Mouse (Mus musculus) urinary bladder, postnatal 10 days (tissue): Measurements from ENCODE around the gene Sqstm1.
"Not testable (repeated sequence)": the region's sequence is repeated elsewhere in the genome, so short reads cannot be mapped to it uniquely, and the experiment has no call there.

Experiments
- DNase-seq: peaks from one replicate; pipeline ENCODE4 v3.0.0; 2022; ENCODE audit warnings: low spot score

Sqstm1 gene

GRCm38 (mm10) chr11:50177111-50177510 lies 33.5 kb downstream of the Sqstm1 start:
- DNase-seq = no peak

- DNase-seq = no peak
These were observed 34.3 kb downstream of the Sqstm1 start for GRCm38 (mm10) chr11:50176351-50176750.

- peak; percentile 96 for DNase-seq
These were observed 35.9 kb downstream of the Sqstm1 start for GRCm38 (mm10) chr11:50174730-50175187.

- not testable (repeated sequence) for DNase-seq
These were observed 36.4 kb downstream of the Sqstm1 start, which contains the start of gene Mrnip for GRCm38 (mm10) chr11:50174111-50174729. Gene Mrnip, plus strand, starts transcription at chr11:50174444.

- no peak for DNase-seq
These were observed 42.3 kb downstream of the Sqstm1 start for GRCm38 (mm10) chr11:50168352-50168751.

- DNase-seq = no peak
These were observed 48.1 kb downstream of the Sqstm1 start for GRCm38 (mm10) chr11:50162338-50163050.

GRCm38 (mm10) chr11:50161578-50162304 lies 48.9 kb downstream of the Sqstm1 start:
- DNase-seq = no peak

- DNase-seq = no peak
These were observed 51.3 kb downstream of the Sqstm1 start for GRCm38 (mm10) chr11:50159347-50159746.

- no peak for DNase-seq
These were observed 52.3 kb downstream of the Sqstm1 start for GRCm38 (mm10) chr11:50158346-50158745.

GRCm38 (mm10) chr11:50156725-50157258 lies 53.8 kb downstream of the Sqstm1 start:
- no peak for DNase-seq

GRCm38 (mm10) chr11:50155785-50156184 lies 54.8 kb downstream of the Sqstm1 start:
- DNase-seq = no peak

GRCm38 (mm10) chr11:50154777-50155520 lies 55.7 kb downstream of the Sqstm1 start:
- DNase-seq = no peak

- no peak for DNase-seq
These were observed 56.5 kb downstream of the Sqstm1 start for GRCm38 (mm10) chr11:50154166-50154565.

GRCm38 (mm10) chr11:50151374-50151773 lies 59.3 kb downstream of the Sqstm1 start:
- no peak for DNase-seq

GRCm38 (mm10) chr11:50149603-50150150 lies 61.0 kb downstream of the Sqstm1 start:
- no peak for DNase-seq
